Mouse (Mus musculus): ENCODE results near the gene Hist1h4h.

Hist1h4h gene

DNA sequence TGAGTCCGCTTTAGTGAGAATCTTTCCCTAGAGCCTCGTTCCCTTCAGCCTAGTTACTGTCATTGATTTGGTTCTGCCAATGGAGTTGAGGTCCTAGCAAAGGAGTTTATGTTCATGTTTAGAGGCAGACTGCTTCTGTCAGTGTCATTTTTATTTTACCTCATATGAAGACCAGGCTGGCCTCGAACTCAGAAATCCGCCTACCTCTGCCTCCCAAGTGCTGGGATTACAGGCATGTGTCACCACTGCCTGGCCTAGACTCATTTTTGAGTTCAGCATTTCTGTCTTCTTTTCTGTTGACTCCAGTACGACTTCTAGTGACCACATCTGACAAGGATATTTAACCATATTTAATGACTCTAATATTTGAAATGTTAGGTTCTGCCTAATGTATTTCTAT lies 15.6 kb upstream of the Hist1h4h start:
- peak; percentile 11 for DNase-seq

DNA sequence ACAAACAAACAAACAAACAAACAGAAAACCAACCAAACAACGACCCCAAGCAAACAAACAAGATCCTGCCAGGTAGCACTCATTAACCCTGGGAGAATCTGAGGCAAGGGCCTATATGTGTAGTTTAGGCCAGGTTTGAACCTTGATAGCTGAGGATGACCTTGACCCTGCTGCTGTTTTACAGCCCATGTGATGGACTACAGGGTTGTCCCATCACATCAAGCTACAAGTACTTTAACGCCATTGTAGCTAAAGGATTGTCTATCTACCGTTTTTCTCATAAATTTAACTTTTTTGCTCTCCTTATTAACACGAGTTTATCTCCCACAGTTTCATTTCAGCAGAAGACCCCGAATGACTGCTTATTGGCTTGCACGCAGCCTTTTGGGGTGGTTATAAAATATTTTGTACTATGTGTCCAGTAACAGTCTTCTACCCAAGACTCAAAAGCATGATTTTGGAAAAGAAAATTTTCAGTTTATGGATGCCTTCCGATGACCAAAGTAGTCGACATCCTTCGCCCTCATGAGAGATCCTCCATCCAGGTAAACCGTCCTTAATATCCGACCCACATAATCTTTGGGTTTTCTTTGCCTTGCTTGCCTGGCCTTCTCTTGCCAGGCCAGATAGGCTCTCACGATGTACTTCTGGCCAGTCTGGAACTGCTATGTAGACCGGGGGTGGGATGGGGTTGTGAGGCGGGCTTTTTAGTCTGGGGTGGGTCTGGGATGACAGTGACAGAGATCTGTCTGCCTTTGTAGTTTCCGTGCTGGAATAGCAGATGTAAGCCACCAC lies 14.8 kb upstream of the Hist1h4h start:
- DNase-seq: no peak

DNA sequence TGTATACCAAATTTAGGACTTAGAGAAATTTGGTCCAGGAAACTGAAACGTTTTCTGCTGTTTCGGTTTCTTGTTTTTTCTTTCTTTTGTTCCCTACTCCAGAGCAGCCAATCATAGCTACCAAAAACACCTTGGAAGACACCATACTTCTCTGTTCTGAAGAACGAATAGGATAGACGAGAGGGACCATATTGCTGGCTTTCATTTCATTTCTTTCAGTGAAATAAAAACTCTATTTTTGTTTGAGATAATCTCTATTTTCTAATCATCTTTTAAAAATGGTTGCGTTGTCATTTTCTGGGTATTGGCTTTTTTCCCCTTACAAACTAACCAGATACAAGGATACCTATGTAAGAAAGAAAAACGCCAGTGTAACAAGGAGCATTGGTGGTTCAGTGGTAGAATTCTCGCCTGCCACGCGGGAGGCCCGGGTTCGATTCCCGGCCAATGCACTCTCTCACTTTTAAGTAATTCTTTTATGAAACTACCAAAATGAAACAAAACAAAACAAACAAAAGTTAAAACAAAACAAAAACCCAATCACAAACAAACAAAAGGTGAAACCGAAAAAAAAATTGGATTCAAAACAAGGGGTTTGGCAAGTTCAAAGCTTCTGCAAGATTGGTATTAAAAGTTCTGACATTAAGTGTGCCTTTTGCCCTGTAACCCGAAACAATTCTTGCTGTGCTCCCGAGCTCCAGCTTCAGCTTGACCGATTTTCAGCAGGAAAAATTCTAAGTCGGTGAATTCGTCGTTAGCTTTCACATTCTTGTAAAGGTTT lies 13.8 kb upstream of the Hist1h4h start:
- DNase-seq: peak; percentile 78

DNA sequence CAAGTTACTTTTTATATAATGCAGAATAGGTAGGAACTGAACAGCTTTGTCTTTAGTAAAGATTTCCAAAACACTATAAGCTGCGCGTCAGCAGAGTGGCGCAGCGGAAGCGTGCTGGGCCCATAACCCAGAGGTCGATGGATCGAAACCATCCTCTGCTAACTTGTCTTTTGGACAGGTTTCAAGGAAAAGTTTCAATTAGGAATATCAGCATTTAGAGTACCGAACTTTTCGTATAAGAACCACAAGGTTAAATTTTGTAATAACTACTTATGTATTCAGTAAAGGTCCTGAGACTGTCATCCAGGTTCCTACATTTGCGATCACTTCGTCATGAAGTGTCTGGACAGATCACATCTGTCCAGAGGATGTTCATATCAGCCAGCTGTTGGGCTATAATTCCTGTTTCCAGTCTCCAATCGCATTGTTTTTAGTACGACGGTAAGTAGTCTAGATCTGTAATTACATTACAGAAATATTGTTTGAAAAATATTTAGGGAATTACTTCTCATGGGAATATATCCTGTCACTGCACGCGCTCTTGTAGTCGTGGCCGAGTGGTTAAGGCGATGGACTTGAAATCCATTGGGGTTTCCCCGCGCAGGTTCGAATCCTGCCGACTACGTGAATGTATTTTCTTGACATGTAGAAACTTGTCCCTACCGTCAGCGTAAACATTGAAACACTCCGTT lies 13.1 kb upstream of the Hist1h4h start:
- DNase-seq: peak; percentile 85

DNA sequence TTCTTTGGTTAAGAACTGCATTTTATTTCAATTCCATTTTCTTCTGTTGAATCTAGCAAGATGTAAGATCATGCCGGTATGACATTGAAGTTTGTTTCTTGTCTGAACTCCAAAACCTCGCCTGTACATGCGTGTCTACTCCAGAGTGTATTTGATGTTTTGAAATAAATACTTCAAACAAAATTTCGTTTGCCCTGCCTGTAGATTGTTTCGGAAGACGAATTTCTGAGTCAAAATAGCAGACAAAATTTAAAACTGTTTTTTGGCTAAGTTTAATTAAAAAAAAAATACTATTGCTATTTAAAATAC lies 12.6 kb upstream of the Hist1h4h start:
- no peak for DNase-seq

DNA sequence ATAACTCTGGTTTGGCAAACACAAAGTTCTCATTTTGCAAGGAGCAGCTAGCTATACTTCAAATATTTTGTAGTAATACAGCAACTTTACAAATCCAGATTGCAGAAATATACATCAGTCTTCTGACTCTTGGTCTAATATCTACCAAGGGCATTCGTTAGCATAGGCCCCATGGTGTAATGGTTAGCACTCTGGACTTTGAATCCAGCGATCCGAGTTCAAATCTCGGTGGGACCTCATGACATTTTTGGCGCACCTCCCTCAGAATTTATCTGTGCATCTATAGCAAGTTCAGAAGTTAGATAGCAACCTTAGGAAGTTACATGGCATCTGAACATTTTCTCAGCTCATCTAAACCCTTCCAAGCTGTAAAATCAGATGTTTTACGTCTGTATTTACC lies 12.0 kb upstream of the Hist1h4h start:
- peak; percentile 88 for DNase-seq

- peak; percentile 83 for DNase-seq
Measured at GRCm38 (mm10) chr13:23519416-23519815, 11.4 kb upstream of the Hist1h4h start.

- DNase-seq: peak; percentile 84
Measured at GRCm38 (mm10) chr13:23521703-23522102, 9.1 kb upstream of the Hist1h4h start.

GRCm38 (mm10) chr13:23523976-23524375 lies 6.9 kb upstream of the Hist1h4h start:
- DNase-seq: no peak

DNA sequence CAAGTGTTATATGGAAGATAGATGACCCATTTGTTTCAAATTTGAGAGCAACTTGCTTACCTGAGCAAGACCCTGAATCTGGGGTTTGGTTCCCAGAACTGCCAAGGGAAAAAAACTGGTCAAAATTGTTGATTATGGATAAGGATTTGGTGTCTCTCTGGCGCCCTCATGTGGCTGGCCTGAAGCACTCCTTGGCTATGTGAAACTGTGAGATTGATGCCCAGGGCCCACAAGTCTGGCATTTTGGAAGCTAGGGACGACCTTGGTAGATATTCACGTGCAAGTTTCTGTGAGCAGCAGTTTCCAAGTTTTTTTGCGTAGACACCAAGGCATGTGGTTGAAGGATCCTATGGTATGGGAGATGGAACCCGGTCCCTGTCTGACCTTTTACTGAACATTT lies 6.2 kb upstream of the Hist1h4h start:
- DNase-seq: peak; percentile 85

GRCm38 (mm10) chr13:23525901-23526300 lies 4.9 kb upstream of the Hist1h4h start:
- peak; percentile 70 for DNase-seq

DNA sequence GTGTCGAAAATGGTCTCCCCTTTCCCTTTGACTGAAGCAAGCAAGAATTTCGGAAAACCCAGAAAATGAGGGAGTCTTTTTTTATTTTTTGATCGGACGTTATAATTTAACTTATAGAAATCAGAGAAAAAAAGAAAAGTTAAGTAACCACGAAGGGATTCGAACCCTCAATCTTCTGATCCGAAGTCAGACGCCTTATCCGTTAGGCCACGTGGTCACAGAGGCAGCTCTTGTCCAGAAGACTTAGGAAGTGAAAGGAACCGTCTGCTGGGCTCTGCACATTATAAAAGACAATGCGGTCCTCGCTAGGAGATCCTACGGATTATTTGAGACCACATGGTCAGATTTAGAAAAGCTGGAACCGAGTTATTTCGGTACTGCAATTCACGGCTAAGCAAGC lies 4.5 kb upstream of the Hist1h4h start:
- DNase-seq: peak; percentile 93

DNA sequence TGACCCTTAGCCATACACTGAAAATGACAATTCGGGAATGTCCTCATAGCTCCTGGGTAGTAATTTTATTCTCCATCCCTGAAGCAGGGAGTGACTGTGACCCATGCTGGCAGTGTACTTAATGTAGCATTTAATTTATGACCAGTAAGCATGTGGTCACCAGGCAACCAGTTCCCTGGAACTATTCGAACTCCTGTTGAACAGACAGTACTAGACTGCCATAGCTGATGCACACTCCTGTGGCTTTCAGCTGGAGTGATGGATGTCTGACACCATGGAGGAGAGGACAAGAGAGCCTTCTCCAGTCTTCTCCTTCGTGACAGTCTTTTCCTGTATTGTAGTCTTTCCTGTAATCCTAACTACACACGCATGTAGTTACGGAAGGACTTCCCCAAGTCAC lies 1.8 kb upstream of the Hist1h4h start:
- no peak for DNase-seq

GRCm38 (mm10) chr13:23529480-23530165 lies 1.2 kb upstream of the Hist1h4h start:
- DNase-seq: no peak

DNA sequence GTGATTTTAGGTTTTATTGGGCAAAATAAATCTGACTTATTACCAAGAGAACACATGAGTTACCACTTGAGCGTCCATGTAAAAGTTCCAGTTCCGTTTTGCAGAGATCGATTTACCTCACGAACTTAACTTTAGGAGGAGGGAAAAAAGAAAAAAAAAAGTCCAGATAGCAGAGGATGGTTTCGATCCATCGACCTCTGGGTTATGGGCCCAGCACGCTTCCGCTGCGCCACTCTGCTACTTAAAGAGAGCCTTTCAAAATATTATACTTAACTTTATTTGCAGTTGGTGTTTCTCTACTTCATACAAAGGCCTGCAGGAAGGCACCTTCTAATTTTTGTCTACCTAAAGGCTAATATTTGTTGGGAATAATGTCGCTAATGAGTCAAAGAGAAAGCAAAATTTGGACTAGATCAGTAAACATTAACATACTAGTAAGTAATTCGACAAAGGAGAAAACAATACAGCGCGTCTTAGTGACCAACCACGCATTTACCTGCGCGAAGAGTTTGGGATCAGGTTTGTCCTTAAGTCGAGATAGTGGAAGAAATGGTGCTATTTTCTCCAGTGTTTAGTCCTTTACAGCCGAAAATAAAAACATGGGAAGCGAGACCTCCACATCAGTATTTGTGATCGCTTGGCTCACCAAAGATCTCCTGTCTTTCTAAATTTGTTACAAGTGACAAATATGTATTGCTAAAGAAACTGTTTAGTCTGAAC lies 509 bp upstream of the Hist1h4h start:
- peak; percentile 70 for DNase-seq

DNA sequence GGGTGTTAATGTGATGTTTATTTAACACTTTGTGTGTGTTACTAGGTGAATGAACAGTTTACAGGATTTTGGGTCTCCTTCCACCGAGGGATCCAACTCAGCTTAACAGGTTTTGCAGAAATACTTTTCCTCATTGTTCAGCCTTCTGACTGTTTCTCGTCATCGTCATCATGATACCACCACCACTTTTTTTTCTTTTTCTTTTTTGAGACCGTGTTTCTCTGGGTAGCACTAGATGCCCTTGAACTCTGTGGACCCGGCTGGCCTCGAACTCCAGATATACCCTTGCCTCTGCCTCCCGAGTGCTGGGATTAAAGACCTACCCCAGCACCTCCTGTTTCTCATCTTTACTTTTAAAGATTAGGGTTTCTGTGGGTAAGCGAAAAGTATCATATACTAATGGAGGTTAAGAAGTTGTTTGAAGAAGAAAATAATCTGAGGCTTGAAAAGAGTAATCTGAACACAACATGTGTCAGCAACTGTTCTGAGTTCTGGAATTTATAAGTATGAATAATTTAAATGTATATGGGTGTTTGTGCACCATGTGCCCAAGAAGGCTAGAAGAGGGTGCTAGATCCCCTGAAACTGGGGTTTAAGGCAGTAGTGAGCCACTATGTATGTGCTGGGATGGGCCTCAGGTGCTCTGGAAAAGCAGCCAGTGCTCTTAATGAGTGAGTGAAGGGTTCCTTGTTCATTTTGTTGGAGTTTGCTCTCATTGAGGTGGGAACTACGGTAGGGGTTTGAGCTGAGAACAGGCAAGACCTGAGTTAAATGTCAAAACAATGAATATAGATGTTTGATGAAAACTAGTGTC lies 1.6 kb downstream of the Hist1h4h start:
- peak; percentile 46 for DNase-seq

DNA sequence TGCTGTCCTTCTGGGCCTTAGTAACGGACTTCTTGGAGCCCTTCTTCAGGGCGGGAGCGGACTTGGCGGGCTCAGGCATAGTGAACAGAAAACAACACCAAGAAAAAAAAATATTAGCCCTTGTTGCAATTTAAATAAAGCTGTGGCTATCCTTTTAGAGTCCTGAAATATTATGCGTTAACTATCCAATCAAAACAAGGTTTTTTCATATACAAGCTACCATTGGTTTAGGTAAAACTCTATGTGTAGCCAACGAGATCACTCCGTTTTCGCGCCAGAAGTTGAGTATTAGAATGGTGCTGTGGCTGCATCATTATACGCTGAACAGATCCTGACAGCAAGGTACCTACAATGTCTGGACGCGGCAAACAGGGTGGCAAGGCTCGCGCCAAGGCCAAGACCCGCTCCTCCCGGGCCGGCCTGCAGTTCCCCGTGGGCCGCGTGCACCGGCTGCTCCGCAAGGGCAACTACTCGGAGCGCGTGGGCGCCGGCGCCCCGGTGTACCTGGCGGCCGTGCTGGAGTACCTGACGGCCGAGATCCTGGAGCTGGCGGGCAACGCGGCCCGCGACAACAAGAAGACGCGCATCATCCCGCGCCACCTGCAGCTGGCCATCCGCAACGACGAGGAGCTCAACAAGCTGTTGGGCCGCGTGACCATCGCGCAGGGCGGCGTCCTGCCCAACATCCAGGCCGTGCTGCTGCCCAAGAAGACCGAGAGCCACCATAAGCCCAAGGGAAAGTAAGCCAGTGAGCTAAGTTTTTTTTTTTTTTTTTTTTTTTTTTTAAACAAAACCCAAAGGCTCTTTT lies 2.9 kb downstream of the Hist1h4h start, which contains the start of gene Hist1h2af:
Hist1h2af (plus strand) TSS at position 347 of the 808 bp plus-strand sequence.
- DNase-seq: peak; percentile 94

DNA sequence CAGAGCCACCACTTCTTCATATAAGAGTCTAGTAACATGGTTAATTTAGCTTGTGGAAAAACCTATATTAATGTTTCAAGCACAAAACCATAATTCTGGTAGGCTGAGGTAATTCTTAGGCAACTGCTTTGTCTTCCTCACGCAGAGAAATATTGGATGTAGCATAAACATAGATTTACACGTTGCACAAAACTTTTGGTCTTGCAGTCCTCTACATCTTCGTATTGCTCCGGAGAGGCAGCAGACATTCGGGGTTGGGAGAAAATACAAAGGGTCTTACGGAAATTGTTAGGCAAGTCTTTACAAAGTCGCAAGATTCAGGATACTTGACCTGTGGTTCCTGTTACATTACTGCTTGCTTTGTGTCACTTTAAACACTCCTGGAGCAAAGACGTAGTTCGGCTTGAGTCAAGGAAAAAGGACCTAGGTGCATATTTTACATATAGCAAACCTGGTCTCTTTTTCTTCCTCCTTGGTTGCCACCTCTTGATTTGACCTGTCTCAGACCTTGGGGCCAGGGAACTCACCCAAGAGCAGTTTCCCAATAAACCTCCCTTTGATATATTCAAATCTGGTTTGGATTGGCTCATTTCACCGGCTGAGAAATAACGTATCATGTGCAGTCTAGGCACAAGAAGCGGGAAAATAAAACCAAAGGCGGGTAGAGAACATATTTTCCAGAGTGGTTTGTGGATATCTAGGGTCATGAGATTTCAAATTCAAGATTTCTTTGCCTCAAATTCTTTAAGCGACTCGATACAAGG lies 3.7 kb downstream of the Hist1h4h start:
- no peak for DNase-seq

DNA sequence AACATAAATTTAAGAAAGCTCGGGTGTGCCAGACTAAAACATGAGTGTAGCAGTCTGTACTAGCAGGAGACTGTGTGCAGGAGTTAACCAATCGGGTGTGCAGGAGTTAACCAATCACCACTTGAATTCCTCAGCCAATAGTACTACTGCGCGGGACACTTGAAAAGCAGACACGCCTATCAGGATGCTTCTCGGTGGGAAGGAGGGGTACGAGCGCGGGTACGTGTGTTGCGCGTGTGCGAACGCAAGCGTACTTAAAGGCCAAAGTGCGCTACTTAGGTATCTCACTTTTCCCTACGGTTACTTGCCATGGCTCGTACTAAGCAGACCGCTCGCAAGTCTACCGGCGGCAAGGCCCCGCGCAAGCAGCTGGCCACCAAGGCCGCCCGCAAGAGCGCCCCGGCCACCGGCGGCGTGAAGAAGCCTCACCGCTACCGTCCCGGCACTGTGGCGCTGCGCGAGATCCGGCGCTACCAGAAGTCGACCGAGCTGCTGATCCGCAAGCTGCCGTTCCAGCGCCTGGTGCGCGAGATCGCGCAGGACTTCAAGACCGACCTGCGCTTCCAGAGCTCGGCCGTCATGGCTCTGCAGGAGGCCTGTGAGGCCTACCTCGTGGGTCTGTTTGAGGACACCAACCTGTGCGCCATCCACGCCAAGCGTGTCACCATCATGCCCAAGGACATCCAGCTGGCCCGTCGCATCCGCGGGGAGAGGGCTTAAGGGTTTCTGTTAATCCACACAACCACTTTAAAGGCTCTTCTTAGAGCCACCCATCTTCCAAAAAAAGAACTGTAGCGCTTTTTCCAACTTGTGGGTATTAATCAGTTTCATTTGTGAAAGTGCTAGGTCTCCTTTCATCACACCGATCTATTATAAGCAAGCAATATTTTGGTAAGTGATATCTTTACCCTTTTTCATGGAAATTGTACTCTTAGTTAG lies 4.6 kb downstream of the Hist1h4h start, which contains the start of gene Hist1h3g:
Hist1h3g (plus strand) TSS at position 286 of the 939 bp plus-strand sequence.
- peak; percentile 96 for DNase-seq

Measured in embryo, embryonic 11 days (tissue).